Mouse (Mus musculus) stomach, postnatal 0 days (tissue): ENCODE results near the gene Krt27.

ENCODE experiments used
- CTCF ChIP-seq: IDR thresholded peaks from 2 replicates; pipeline ENCODE4 v1.5.1; 2016; ENCODE audit warnings: antibody characterized with exemption, low read depth, mild to moderate bottlenecking, moderate library complexity
- EP300 ChIP-seq: optimal IDR thresholded peaks from 2 replicates; pipeline ENCODE3; 2016; ENCODE audit warnings: antibody characterized with exemption

DNA sequence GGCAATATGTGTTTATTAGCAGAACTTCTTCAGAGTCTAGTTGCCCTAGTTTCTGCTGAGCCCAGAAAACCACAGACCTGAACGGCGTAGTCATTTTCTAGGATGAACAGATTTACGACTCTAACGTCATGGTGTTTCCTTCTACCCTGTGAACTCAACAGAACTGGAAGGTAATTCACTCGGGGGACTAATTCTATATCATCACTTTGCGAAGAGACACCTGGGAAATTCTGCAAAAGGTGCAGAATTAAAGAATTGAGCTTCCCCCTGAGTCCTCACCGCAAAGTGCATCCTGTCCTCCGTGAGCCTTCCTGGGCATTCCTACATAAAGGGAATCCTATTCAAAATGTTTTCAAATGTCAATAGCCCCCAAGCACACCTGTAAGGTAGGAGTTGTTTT lies 10.5 kb upstream of the Krt27 start:
- TF ChIP-seq CTCF (no peak), EP300 (no peak)
